Mouse (Mus musculus): ENCODE results near the gene Lrrn4cl.

- peak; percentile 32; the same call in 1 of the 2 replicates for TF ChIP-seq CTCF (conservative IDR thresholded peaks at IDR 0.05; ENCODE audit: insufficient read depth, insufficient read length, low read depth, low read length)
- TF ChIP-seq POLR2A (IDR thresholded peaks at IDR 0.05; ENCODE audit: low read depth, low read length): peak; percentile 41
Observed at GRCm38 (mm10) chr19:8837251-8837791, 13.2 kb upstream of the Lrrn4cl start, which contains the start of gene Bscl2.

Measured in kidney, adult 2 months (tissue).